Mouse (Mus musculus): ENCODE results near the gene Irf2. TPM values are rescaled to one million over a fixed set of nuclear protein-coding genes. Genes with fewer than 3 reads are reported as not detected.
A peak's percentile ranks its signal among the peaks of the same experiment; 100 is the strongest.

Irf2 gene
- polyA plus RNA-seq, 1 experiment from 2014 or later, result 23.1 TPM

- no peaks in the 10 kb centered on the region for H3K9me3 ChIP-seq (ENCODE audit: low read length)
- ATAC-seq (peak; percentile 51; the same call in 1 of the 2 replicates), DNase-seq (no peak)
- H3K27me3 ChIP-seq (ENCODE audit: insufficient read depth, low read length), result no peaks in the 10 kb centered on the region
- no peak overlapping the region for H3K9ac ChIP-seq (replicated peaks)
- peaks cover 2% of the 10 kb centered on the region; the same call in 1 of the 2 replicates for H3K4me1 ChIP-seq (ENCODE audit: insufficient read depth)
- no peak overlapping the region for H3K4me3 ChIP-seq (ENCODE audit: low read depth, low read length)
- no peak for TF ChIP-seq CTCF (IDR thresholded peaks at IDR 0.05; ENCODE audit: low read depth)
- TF ChIP-seq EP300 (IDR thresholded peaks at IDR 0.05; ENCODE audit: low read depth), result no peak
- 78% methylated on average over 9 of the region's 9 CpGs for WGBS (ENCODE audit: insufficient replicate concordance)
- no peak overlapping the region for H3K27ac ChIP-seq (ENCODE audit: low read depth)
- H3K4me2 ChIP-seq (ENCODE audit: low read depth, low read length), result no peak overlapping the region
- H3K36me3 ChIP-seq (replicated peaks; ENCODE audit: insufficient read depth, low read length), result no peaks in the 10 kb centered on the region
Observed at GRCm38 (mm10) chr8:46883232-46884000, 143.9 kb downstream of the Irf2 start.

DNA sequence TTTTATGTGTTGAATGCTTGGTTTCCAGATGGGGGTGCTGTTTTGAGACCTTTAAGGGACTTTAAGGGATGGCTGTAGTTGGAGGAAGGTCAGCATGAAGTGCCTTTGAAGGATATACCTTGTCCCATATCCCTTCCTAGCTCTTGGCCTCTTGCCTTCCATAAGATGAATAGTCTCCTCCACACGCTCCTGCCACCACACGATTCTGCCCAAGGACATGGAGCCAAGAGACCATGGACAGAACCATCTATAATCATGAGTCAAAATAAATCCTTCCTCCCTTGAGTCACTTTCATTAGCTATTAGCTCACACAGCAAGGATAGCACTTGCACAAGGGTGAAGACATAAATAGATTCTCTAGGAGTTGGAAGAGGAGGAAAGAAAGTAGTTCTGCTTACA is 146.3 kb downstream of the Irf2 start:
- Histone ChIP-seq H3K9ac (replicated peaks) (no peak overlapping the region), H3K27me3 (ENCODE audit: insufficient read depth, low read length) (no peaks in the 10 kb centered on the region), H3K4me2 (ENCODE audit: low read depth, low read length) (no peak overlapping the region), H3K4me3 (ENCODE audit: low read depth, low read length) (no peak overlapping the region), H3K27ac (ENCODE audit: low read depth) (no peak overlapping the region; the same call in 1 of the 2 replicates), H3K36me3 (replicated peaks; ENCODE audit: insufficient read depth, low read length) (no peaks in the 10 kb centered on the region), H3K4me1 (ENCODE audit: insufficient read depth) (peaks cover 14% of the 10 kb centered on the region), H3K9me3 (ENCODE audit: low read length) (no peaks in the 10 kb centered on the region)
- WGBS (ENCODE audit: insufficient replicate concordance), result 83% methylated on average over 2 of the region's 2 CpGs
- DNase-seq (no peak), ATAC-seq (no peak; the same call in 1 of the 2 replicates)
- TF ChIP-seq CTCF (IDR thresholded peaks at IDR 0.05; ENCODE audit: low read depth) (no peak), EP300 (IDR thresholded peaks at IDR 0.05; ENCODE audit: low read depth) (no peak)

- peak overlapping the region; percentile 32; the same call in 1 of the 2 replicates for H3K27ac ChIP-seq (ENCODE audit: low read depth)
- no peak overlapping the region for H3K9ac ChIP-seq (replicated peaks)
- DNase-seq, result peak; percentile 30
Observed at GRCm38 (mm10) chr8:46886216-46886615, 146.7 kb downstream of the Irf2 start.

DNA sequence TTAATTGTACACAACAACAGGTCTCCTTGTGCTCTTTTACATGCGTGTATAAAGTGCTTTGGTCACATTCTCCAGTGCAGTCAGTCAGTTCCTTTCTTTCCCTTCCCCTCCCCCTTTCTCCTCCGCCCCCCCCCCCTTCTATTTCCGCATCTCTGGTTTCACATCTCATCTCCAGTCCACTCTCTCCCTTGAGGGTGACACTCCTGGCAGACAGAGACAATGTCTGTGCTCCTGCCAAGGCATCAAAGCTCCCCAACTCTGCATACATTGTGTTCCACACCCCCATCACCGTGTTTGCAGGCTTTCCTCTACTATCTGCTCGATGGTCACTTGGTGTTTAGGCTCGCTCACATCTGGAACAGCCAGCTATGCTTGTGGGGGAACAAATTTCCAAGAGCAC is 147.9 kb downstream of the Irf2 start:
- Histone ChIP-seq H3K27ac (ENCODE audit: low read depth) (peak overlapping the region; percentile 56; the same call in 1 of the 2 replicates), H3K36me3 (replicated peaks; ENCODE audit: insufficient read depth, low read length) (no peaks in the 10 kb centered on the region), H3K9me3 (ENCODE audit: low read length) (no peaks in the 10 kb centered on the region), H3K4me1 (ENCODE audit: insufficient read depth) (peaks cover 14% of the 10 kb centered on the region), H3K4me2 (ENCODE audit: low read depth, low read length) (no peak overlapping the region), H3K4me3 (ENCODE audit: low read depth, low read length) (no peak overlapping the region), H3K9ac (replicated peaks) (no peak overlapping the region), H3K27me3 (ENCODE audit: insufficient read depth, low read length) (no peaks in the 10 kb centered on the region)
- DNase-seq (peak; percentile 40), ATAC-seq (no peak)
- WGBS (ENCODE audit: insufficient replicate concordance), result 70% methylated on average over 6 of the region's 6 CpGs
- no peak for TF ChIP-seq CTCF (IDR thresholded peaks at IDR 0.05; ENCODE audit: low read depth)

More at GRCm38 (mm10) chr8:46886216-46886615, 146.7 kb downstream of the Irf2 start:
- no peak overlapping the region for H3K4me3 ChIP-seq (ENCODE audit: low read depth, low read length)
- TF ChIP-seq EP300 (IDR thresholded peaks at IDR 0.05; ENCODE audit: low read depth) (0 out of 2 replicates have a peak, but pooled peaks have one; percentile 16), CTCF (IDR thresholded peaks at IDR 0.05; ENCODE audit: low read depth) (no peak)
- H3K27me3 ChIP-seq (ENCODE audit: insufficient read depth, low read length), result no peaks in the 10 kb centered on the region
- no peaks in the 10 kb centered on the region for H3K36me3 ChIP-seq (replicated peaks; ENCODE audit: insufficient read depth, low read length)
- peak; percentile 30; the same call in 1 of the 2 replicates for ATAC-seq
- H3K4me1 ChIP-seq (ENCODE audit: insufficient read depth), result peaks cover 14% of the 10 kb centered on the region
- WGBS (ENCODE audit: insufficient replicate concordance), result 69% methylated on average over 1 of the region's 1 CpGs
- no peak overlapping the region for H3K4me2 ChIP-seq (ENCODE audit: low read depth, low read length)
- H3K9me3 ChIP-seq (ENCODE audit: low read length), result no peaks in the 10 kb centered on the region

GRCm38 (mm10) chr8:46888575-46888974 is 149.0 kb downstream of the Irf2 start:
- H3K27me3 ChIP-seq (ENCODE audit: insufficient read depth, low read length), result no peaks in the 10 kb centered on the region
- WGBS (ENCODE audit: insufficient replicate concordance), result 38% methylated on average over 4 of the region's 4 CpGs
- peak overlapping the region; percentile 58 for H3K27ac ChIP-seq (ENCODE audit: low read depth)
- H3K9ac ChIP-seq (replicated peaks), result no peak overlapping the region
- ATAC-seq (peak; percentile 36), DNase-seq (no peak)
- H3K36me3 ChIP-seq (replicated peaks; ENCODE audit: insufficient read depth, low read length), result no peaks in the 10 kb centered on the region
- no peak overlapping the region for H3K4me3 ChIP-seq (ENCODE audit: low read depth, low read length)
- TF ChIP-seq EP300 (IDR thresholded peaks at IDR 0.05; ENCODE audit: low read depth) (no peak), CTCF (IDR thresholded peaks at IDR 0.05; ENCODE audit: low read depth) (no peak)
- H3K4me2 ChIP-seq (ENCODE audit: low read depth, low read length), result no peak overlapping the region
- H3K4me1 ChIP-seq (ENCODE audit: insufficient read depth), result peaks cover 14% of the 10 kb centered on the region
- no peaks in the 10 kb centered on the region for H3K9me3 ChIP-seq (ENCODE audit: low read length)

- TF ChIP-seq EP300 (IDR thresholded peaks at IDR 0.05; ENCODE audit: low read depth) (no peak), CTCF (IDR thresholded peaks at IDR 0.05; ENCODE audit: low read depth) (no peak)
- 37% methylated on average over 4 of the region's 4 CpGs for WGBS (ENCODE audit: insufficient replicate concordance)
- Histone ChIP-seq H3K36me3 (replicated peaks; ENCODE audit: insufficient read depth, low read length) (no peaks in the 10 kb centered on the region), H3K27me3 (ENCODE audit: insufficient read depth, low read length) (no peaks in the 10 kb centered on the region), H3K4me2 (ENCODE audit: low read depth, low read length) (no peak overlapping the region; the same call in 1 of the 2 replicates), H3K9me3 (ENCODE audit: low read length) (no peaks in the 10 kb centered on the region), H3K9ac (replicated peaks) (no peak overlapping the region), H3K4me1 (ENCODE audit: insufficient read depth) (peaks cover 14% of the 10 kb centered on the region), H3K4me3 (ENCODE audit: low read depth, low read length) (no peak overlapping the region), H3K27ac (ENCODE audit: low read depth) (peak overlapping the region; percentile 76)
- DNase-seq (no peak), ATAC-seq (peak; percentile 35)
Observed at GRCm38 (mm10) chr8:46890241-46890640, 150.7 kb downstream of the Irf2 start.

All from liver, postnatal 0 days (tissue).